Mouse (Mus musculus): ENCODE results near the gene Pdzd2.
A peak's percentile ranks its signal among the peaks of the same experiment; 100 is the strongest.

- TF ChIP-seq POLR2A (IDR thresholded peaks at IDR 0.05; ENCODE audit: borderline replicate concordance, control insufficient read depth, low read depth, low read length) (no peak), CTCF (IDR thresholded peaks at IDR 0.05; ENCODE audit: control insufficient read depth, insufficient read depth, low read length) (peak; percentile 76)
Measured at GRCm38 (mm10) chr15:12375641-12376311, 363.9 kb downstream of the Pdzd2 start.

Data from bone marrow, adult 2 months (tissue).